Mouse (Mus musculus) kidney, postnatal 0 days (tissue): ENCODE measurements at regions not wholly inside any gene's neighbourhood (a gene's known extent, or its start where the extent isn't known, plus 50 kb on each side); places are given as distances from the start of the nearest gene placed in this dataset.
A peak's percentile ranks its signal among the peaks of the same experiment; 100 is the strongest.

Experiments
- ATAC-seq: fragments of 200-750 bp; cut with Nextera tagmentation; replicated peaks from 2 replicates; pipeline ENCODE4 v1.8.0; 2017; ENCODE audit warnings: low read depth, moderate number of reproducible peaks, moderate TSS enrichment, moderate library complexity; ENCODE audit not compliant: low FRiP score
- DNase-seq: peaks from one replicate; pipeline ENCODE4 v3.0.0-alpha.2; 2016; ENCODE audit warnings: low spot score
- H3K27ac ChIP-seq: fragments of 300-500 bp; sonication (generic); 2 replicates; pipeline ENCODE4 v1.5.1; 2014; ENCODE audit warnings: mild to moderate bottlenecking
- H3K27me3 ChIP-seq: fragments of 300-500 bp; sonication (generic); 2 replicates; pipeline ENCODE4 v1.6.1; 2014; ENCODE audit warnings: low read length, mixed read lengths; ENCODE audit not compliant: insufficient read depth
- H3K36me3 ChIP-seq: fragments of 300-500 bp; sonication (generic); 2 replicates; pipeline ENCODE4 v1.6.1; 2014; ENCODE audit warnings: low read length, mixed read lengths; ENCODE audit not compliant: insufficient read depth
- H3K4me1 ChIP-seq: fragments of 300-500 bp; sonication (generic); replicated peaks from 2 replicates; pipeline ENCODE4 v1.6.1; 2014; ENCODE audit warnings: antibody characterized with exemption, low read length, mixed read lengths; ENCODE audit not compliant: insufficient read depth
- H3K4me2 ChIP-seq: fragments of 300-500 bp; sonication (generic); 2 replicates; pipeline ENCODE4 v1.6.1; 2014; ENCODE audit warnings: mild to moderate bottlenecking, low read length, moderate library complexity, mixed read lengths
- H3K4me3 ChIP-seq: fragments of 300-500 bp; sonication (generic); replicated peaks from 2 replicates; pipeline ENCODE4 v1.5.1; 2014; ENCODE audit warnings: low read depth, low read length
- H3K9ac ChIP-seq: fragments of 300-500 bp; sonication (generic); 2 replicates; pipeline ENCODE4 v1.6.1; 2014; ENCODE audit warnings: low read depth, low read length
- H3K9me3 ChIP-seq: fragments of 300-500 bp; sonication (generic); replicated peaks from 2 replicates; pipeline ENCODE4 v1.6.1; 2016; ENCODE audit warnings: low read length, inconsistent platforms, mixed read lengths
- CTCF ChIP-seq: IDR thresholded peaks from 2 replicates; pipeline ENCODE4 v1.5.1; 2016; ENCODE audit warnings: antibody characterized with exemption, low read depth, mild to moderate bottlenecking, moderate library complexity
- WGBS: fragments of 180-500 bp; shearing (Covaris S2); extraction: QIAGEN DNeasy Blood & Tissue Kit; methylation state at CpG from one replicate; pipeline ENCODE4 v1.1.7; 2014; 5-methylcytosine and 5-hydroxymethylcytosine counted together

DNA sequence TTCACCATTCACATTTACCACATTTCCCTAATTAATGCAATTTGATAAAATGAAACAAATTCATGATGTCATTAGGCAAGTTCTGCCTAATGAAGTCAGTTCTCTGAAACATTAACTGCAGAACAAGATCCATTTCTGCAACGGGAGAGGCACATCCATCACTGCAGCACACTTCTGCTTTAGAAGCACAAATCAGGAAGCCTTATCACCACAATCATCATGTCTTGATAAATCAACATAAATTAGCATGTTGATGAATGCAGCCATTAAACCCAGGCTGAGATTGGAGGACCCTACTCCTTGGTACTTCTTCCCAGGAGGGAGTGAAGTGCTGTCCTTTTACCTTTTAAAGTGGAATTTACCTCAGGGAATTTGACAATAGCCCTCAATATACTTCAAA, 1195.4 kb downstream of the Defb40 start:
- no peak for TF ChIP-seq CTCF
- 28% methylated on average over 1 of the region's 1 CpGs for WGBS
- Histone ChIP-seq H3K9me3 (no peaks in the 10 kb centered on the region), H3K4me2 (no peak overlapping the region), H3K27ac (no peak overlapping the region), H3K27me3 (no peaks in the 10 kb centered on the region), H3K4me1 (no peaks in the 10 kb centered on the region), H3K36me3 (no peaks in the 10 kb centered on the region), H3K4me3 (no peak overlapping the region), H3K9ac (no peak overlapping the region)
- DNase-seq (no peak), ATAC-seq (no peak)

DNA sequence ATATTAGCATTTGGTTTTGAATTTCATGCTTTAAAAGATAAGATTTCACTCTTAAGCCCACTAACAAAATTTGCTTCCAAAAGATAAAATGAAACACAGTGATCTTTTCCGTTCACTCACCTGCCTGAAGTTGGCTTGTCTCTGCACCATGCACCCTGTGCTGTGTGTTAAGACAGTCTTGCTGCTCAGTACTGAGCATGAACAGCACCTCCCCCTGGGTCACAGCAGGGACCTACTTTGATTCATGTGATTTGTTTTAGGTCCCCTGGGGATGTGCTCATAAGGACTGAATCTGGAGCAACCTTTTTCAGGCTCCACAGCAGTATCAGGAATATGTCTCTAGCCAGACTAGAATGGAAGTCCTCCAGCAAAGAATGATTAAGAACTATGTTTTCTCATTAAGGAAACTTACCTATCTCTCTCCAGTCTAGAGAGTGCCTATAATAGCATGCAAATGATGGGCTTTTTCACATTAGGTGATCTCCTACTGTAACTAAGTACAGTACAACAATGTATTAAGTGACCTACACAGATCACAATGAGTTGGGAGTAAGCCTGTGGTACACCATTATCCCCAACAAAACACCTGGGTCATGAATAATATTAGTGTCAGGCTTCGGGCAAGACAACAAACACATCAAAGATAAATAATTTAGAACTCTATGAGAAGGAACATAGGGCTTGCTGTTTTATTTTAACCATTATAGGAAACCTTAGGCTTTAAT, 1196.3 kb downstream of the Defb40 start:
- no peak overlapping the region for H3K4me3 ChIP-seq
- WGBS = 81% methylated on average over 2 of the region's 2 CpGs
- DNase-seq (no peak), ATAC-seq (no peak)
- no peaks in the 10 kb centered on the region for H3K36me3 ChIP-seq
- no peaks in the 10 kb centered on the region for H3K4me1 ChIP-seq
- no peak overlapping the region for H3K27ac ChIP-seq
- H3K9me3 ChIP-seq = no peaks in the 10 kb centered on the region
- no peak overlapping the region for H3K9ac ChIP-seq
- H3K4me2 ChIP-seq = no peak overlapping the region
- no peaks in the 10 kb centered on the region for H3K27me3 ChIP-seq
- no peak for TF ChIP-seq CTCF

DNA sequence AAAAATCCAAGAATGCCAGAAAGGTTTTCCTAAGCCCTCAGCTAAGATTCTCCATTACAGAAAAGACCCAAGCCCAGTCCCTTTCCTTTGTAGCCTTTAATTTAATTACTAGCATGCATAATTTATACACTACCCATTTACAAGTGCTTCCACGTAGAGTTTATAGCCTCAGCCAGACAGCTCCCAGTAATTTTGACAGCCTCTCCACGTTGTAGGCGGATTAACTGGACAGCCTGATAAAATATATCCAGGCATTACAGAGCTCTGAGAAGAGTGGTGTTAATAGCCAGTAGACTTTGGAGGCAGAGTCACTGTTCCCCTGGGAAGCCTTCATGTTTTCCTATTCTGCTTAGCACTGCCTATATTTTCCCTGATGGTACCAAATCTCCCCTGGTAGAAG, 1202.6 kb downstream of the Defb40 start:
- no peaks in the 10 kb centered on the region for H3K27me3 ChIP-seq
- no peak overlapping the region for H3K4me3 ChIP-seq
- ATAC-seq (no peak), DNase-seq (no peak)
- no peak overlapping the region for H3K4me2 ChIP-seq
- TF ChIP-seq CTCF = no peak
- no peaks in the 10 kb centered on the region for H3K9me3 ChIP-seq
- no peaks in the 10 kb centered on the region for H3K4me1 ChIP-seq
- WGBS = 22% methylated on average over 3 of the region's 3 CpGs
- H3K9ac ChIP-seq = no peak overlapping the region
- no peak overlapping the region for H3K27ac ChIP-seq
- H3K36me3 ChIP-seq = no peaks in the 10 kb centered on the region

DNA sequence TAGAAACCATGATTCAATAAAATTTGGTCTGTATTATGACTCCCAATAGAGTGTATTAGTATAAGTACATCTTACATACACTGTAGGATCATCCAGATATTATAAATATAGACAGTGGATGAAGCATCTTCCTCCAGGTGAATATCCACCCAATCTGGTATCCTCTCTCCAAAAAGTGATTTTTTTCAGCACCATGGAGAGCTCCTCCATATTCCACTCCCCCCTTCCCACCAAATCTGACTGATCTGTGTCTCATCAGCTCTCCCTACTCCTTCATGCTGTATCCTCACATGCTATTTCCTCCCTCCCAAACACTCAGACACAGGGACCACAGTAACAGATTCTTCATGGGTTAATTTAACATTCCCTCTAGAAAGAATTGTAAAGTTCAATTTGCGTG, 1204.7 kb downstream of the Defb40 start:
- Histone ChIP-seq H3K4me3 (no peak overlapping the region), H3K4me2 (no peak overlapping the region), H3K36me3 (no peaks in the 10 kb centered on the region), H3K27me3 (no peaks in the 10 kb centered on the region), H3K9ac (no peak overlapping the region), H3K9me3 (no peaks in the 10 kb centered on the region), H3K4me1 (no peaks in the 10 kb centered on the region), H3K27ac (no peak overlapping the region)
- ATAC-seq (no peak), DNase-seq (peak; percentile 7)
- TF ChIP-seq CTCF = no peak
- 93% methylated on average over 1 of the region's 1 CpGs for WGBS

DNA sequence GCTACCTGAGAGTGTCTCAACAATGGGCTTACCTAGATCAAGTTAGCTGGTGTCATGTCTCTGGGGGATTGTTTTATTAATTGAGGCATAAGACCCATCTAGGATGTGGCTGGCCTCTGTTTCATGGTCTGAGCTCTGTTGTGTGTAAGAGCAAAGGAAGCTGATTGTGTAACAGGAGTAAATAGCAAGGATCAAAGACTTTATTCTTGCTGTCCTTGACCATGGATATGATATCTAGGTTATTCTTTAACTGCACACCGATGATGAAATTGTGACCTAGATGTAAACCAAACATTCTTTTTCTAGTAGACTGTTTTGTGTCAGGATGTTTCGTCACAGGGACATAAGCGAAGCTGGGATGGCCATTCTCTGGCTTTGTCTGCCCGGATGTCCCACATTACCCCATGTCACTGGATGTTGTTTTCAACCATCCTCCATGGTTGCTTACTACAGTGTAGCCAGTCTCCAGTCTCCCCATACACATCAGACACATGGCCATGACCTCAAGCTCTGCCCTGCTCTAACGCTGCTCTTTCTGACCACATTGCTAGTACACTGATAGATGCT, 1210.5 kb downstream of the Defb40 start:
- Histone ChIP-seq H3K4me1 (no peaks in the 10 kb centered on the region), H3K27me3 (no peaks in the 10 kb centered on the region), H3K36me3 (no peaks in the 10 kb centered on the region), H3K27ac (no peak overlapping the region), H3K9ac (no peak overlapping the region), H3K9me3 (no peaks in the 10 kb centered on the region), H3K4me3 (no peak overlapping the region), H3K4me2 (no peak overlapping the region)
- 90% methylated on average over 5 of the region's 5 CpGs for WGBS
- TF ChIP-seq CTCF = no peak
- ATAC-seq (no peak), DNase-seq (no peak)

DNA sequence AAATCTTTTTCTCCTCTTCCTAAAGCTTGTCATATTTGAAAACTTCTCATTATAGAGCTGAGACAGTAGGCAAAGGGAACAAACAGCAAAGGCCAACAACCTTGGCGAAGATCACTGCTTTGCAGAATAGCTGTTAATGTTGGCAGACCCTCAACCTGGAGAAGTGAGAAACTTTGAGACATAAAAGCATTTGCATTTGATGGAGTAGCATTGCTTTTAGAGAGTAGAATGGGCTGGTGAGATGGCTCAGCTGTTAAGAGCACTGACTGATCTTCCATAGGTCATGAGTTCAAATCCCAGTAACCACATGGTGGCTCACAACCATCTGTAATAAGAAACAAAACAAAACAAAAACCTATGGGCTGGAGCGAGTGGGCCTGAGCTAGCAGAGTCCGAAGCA, 1253.4 kb downstream of the Defb40 start:
- no peak for TF ChIP-seq CTCF
- 65% methylated on average over 3 of the region's 3 CpGs for WGBS
- Histone ChIP-seq H3K4me1 (no peaks in the 10 kb centered on the region), H3K9me3 (no peaks in the 10 kb centered on the region), H3K27ac (no peak overlapping the region), H3K4me2 (no peak overlapping the region), H3K9ac (no peak overlapping the region), H3K27me3 (no peaks in the 10 kb centered on the region), H3K36me3 (no peaks in the 10 kb centered on the region), H3K4me3 (no peak overlapping the region)
- no peak for ATAC-seq
- no peak for DNase-seq

DNA sequence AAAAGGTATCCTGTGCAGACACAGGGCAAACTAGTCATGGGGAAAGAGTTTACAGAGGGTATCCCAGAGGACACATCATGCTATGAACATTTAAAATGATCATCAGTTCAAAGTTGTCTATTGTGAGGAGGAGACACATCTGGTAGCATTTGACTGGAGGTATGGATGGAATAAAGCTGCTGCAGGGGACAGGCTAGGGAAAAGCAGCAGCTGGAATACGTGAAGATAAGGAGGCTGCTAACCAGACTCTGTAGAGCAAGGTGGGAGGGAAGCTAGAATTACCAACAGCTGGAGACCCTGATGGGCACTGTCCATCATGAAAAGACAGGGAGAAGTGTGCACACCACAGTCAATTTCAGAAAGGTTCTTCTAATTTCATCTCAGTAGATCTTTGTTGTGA, 1268.9 kb downstream of the Defb40 start:
- no peaks in the 10 kb centered on the region for H3K9me3 ChIP-seq
- ATAC-seq = no peak

More for the DNA sequence above, 1268.9 kb downstream of the Defb40 start:
- no peak overlapping the region for H3K9ac ChIP-seq
- no peak overlapping the region for H3K4me2 ChIP-seq
- no peak overlapping the region for H3K27ac ChIP-seq
- 9% methylated on average over 1 of the region's 1 CpGs for WGBS
- no peak for DNase-seq
- H3K27me3 ChIP-seq = no peaks in the 10 kb centered on the region
- no peaks in the 10 kb centered on the region for H3K4me1 ChIP-seq
- TF ChIP-seq CTCF = no peak
- no peak overlapping the region for H3K4me3 ChIP-seq
- H3K36me3 ChIP-seq = no peaks in the 10 kb centered on the region
